Mouse (Mus musculus) liver, adult (tissue): Measurements from ENCODE around the gene Fat3.

Experiments
- GATA4 ChIP-seq: IDR thresholded peaks from 2 replicates; pipeline ENCODE4 v1.6.1; 2014; ENCODE audit warnings: mild to moderate bottlenecking, low read length; ENCODE audit not compliant: insufficient replicate concordance

Gene Fat3

GRCm38 (mm10) chr9:16501186-16501711, at the start of gene Fat3:
Gene Fat3 (minus strand): TSS chr9:16501285.
- no peak for TF ChIP-seq GATA4

- TF ChIP-seq GATA4 = no peak
Measured at GRCm38 (mm10) chr9:16532884-16533283, 31.8 kb upstream of the Fat3 start.

- TF ChIP-seq GATA4 = no peak
Measured at GRCm38 (mm10) chr9:16517543-16517942, 16.5 kb upstream of the Fat3 start.

- TF ChIP-seq GATA4 = no peak
Measured at GRCm38 (mm10) chr9:16512005-16512404, 10.9 kb upstream of the Fat3 start.

GRCm38 (mm10) chr9:16503776-16504175, 2.7 kb upstream of the Fat3 start:
- no peak for TF ChIP-seq GATA4

GRCm38 (mm10) chr9:16502673-16503343, 1.7 kb upstream of the Fat3 start:
- TF ChIP-seq GATA4 = no peak

GRCm38 (mm10) chr9:16501990-16502672, 1.0 kb upstream of the Fat3 start:
- no peak for TF ChIP-seq GATA4

GRCm38 (mm10) chr9:16500382-16501185, 501 bp downstream of the Fat3 start:
- no peak for TF ChIP-seq GATA4

- no peak for TF ChIP-seq GATA4
Measured at GRCm38 (mm10) chr9:16499621-16500381, 1.3 kb downstream of the Fat3 start.

GRCm38 (mm10) chr9:16498876-16499275, 2.2 kb downstream of the Fat3 start:
- TF ChIP-seq GATA4 = no peak

GRCm38 (mm10) chr9:16497361-16497760, 3.7 kb downstream of the Fat3 start:
- no peak for TF ChIP-seq GATA4

- no peak for TF ChIP-seq GATA4
Measured at GRCm38 (mm10) chr9:16496331-16496730, 4.8 kb downstream of the Fat3 start.

- TF ChIP-seq GATA4 = no peak
Measured at GRCm38 (mm10) chr9:16489661-16490060, 11.4 kb downstream of the Fat3 start.

GRCm38 (mm10) chr9:16487565-16487964, 13.5 kb downstream of the Fat3 start:
- TF ChIP-seq GATA4 = no peak

- TF ChIP-seq GATA4 = no peak
Measured at GRCm38 (mm10) chr9:16486229-16486628, 14.9 kb downstream of the Fat3 start.
